Mouse (Mus musculus): ENCODE measurements around the gene Gchfr. TPM values are rescaled to one million over a fixed set of nuclear protein-coding genes. Genes with fewer than 3 reads are reported as not detected.

Gene Gchfr
- polyA plus RNA-seq, 1 experiment from 2014 or later, result 2.9 TPM

GRCm38 (mm10) chr2:119155388-119155787 is 12.2 kb upstream of the Gchfr start:
- Histone ChIP-seq H3K4me2 (ENCODE audit: low read depth, low read length) (no peak overlapping the region; the same call in 1 of the 2 replicates), H3K36me3 (replicated peaks; ENCODE audit: control insufficient read depth, insufficient read depth, low read depth, low read length) (no peaks in the 10 kb centered on the region; the same call in 1 of the 2 replicates), H3K4me1 (ENCODE audit: control insufficient read depth, insufficient read depth, low read length) (no peaks in the 10 kb centered on the region), H3K27ac (replicated peaks; ENCODE audit: low read depth, low read length) (no peak overlapping the region), H3K9me3 (replicated peaks; ENCODE audit: control insufficient read depth, low read length) (no peaks in the 10 kb centered on the region), H3K4me3 (ENCODE audit: low read depth, low read length) (peak overlapping the region; percentile 92; the same call in 1 of the 2 replicates), H3K27me3 (ENCODE audit: control insufficient read depth, insufficient read depth, low read length) (no peaks in the 10 kb centered on the region), H3K9ac (replicated peaks; ENCODE audit: low read length) (no peak overlapping the region)
- DNase-seq (ENCODE audit: low spot score) (no peak), ATAC-seq (replicated peaks; ENCODE audit: insufficient number of reproducible peaks, low FRiP score, low TSS enrichment, low read depth) (no peak)
- WGBS, result 87% methylated on average over 9 of the region's 9 CpGs

- 8% methylated on average over 32 of the region's 34 CpGs for WGBS
- Histone ChIP-seq H3K36me3 (replicated peaks; ENCODE audit: control insufficient read depth, insufficient read depth, low read depth, low read length) (no peaks in the 10 kb centered on the region; the same call in 1 of the 2 replicates), H3K4me1 (ENCODE audit: control insufficient read depth, insufficient read depth, low read length) (no peaks in the 10 kb centered on the region), H3K27me3 (ENCODE audit: control insufficient read depth, insufficient read depth, low read length) (no peaks in the 10 kb centered on the region), H3K27ac (replicated peaks; ENCODE audit: low read depth, low read length) (0 out of 2 replicates have a peak overlapping the region, but pooled peaks have one; percentile 54), H3K4me3 (ENCODE audit: low read depth, low read length) (peak overlapping the region; percentile 92), H3K9me3 (replicated peaks; ENCODE audit: control insufficient read depth, low read length) (no peaks in the 10 kb centered on the region), H3K9ac (replicated peaks; ENCODE audit: low read length) (peak overlapping the region; percentile 82), H3K4me2 (ENCODE audit: low read depth, low read length) (peak overlapping the region; percentile 85)
- DNase-seq (ENCODE audit: low spot score) (no peak), ATAC-seq (replicated peaks; ENCODE audit: insufficient number of reproducible peaks, low FRiP score, low TSS enrichment, low read depth) (peak; percentile 53)
Observed at GRCm38 (mm10) chr2:119156081-119156680, 11.4 kb upstream of the Gchfr start.

- H3K27me3 ChIP-seq (ENCODE audit: control insufficient read depth, insufficient read depth, low read length), result no peaks in the 10 kb centered on the region
- H3K9ac ChIP-seq (replicated peaks; ENCODE audit: low read length), result peak within 1 kb of the TSS; percentile 82
- peak within 1 kb of the TSS; percentile 85 for H3K4me2 ChIP-seq (ENCODE audit: low read depth, low read length)
- H3K4me1 ChIP-seq (ENCODE audit: control insufficient read depth, insufficient read depth, low read length), result no peaks in the 10 kb centered on the region
- DNase-seq (ENCODE audit: low spot score) (peak; percentile 97), ATAC-seq (replicated peaks; ENCODE audit: insufficient number of reproducible peaks, low FRiP score, low TSS enrichment, low read depth) (peak; percentile 86)
- under 1% methylated on average over 57 of the region's 57 CpGs for WGBS
- 0 out of 2 replicates have a peak within 1 kb of the TSS, but pooled peaks have one; percentile 56 for H3K27ac ChIP-seq (replicated peaks; ENCODE audit: low read depth, low read length)
- no peaks in the 10 kb centered on the region for H3K9me3 ChIP-seq (replicated peaks; ENCODE audit: control insufficient read depth, low read length)
- H3K4me3 ChIP-seq (ENCODE audit: low read depth, low read length), result peak within 1 kb of the TSS; percentile 92
- H3K36me3 ChIP-seq (replicated peaks; ENCODE audit: control insufficient read depth, insufficient read depth, low read depth, low read length), result no peaks in the 10 kb centered on the region; the same call in 1 of the 2 replicates
Observed at GRCm38 (mm10) chr2:119156681-119157572, 10.6 kb upstream of the Gchfr start, which contains the start of gene Rmdn3. Gene Rmdn3, minus strand, starts transcription at chr2:119157034.

DNA sequence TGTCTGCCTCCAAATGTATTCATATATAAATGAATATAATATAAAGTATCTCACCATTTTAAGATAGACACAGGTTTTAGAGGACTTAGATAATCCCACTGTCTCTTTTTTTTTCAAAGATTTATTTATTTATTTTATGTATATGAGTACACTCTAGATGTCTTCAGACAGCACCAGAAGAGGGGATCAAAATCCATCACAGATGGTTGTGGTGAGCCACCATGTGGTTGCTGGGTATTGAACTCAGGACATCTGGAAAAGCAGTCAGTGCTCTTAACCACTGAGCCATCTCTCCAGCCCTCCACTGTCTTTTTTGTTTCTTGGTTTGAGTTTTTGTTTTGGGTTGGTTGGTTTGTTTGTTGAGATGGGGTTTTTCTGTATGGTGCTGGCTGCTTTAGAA is 9.7 kb upstream of the Gchfr start:
- no peaks in the 10 kb centered on the region for H3K4me1 ChIP-seq (ENCODE audit: control insufficient read depth, insufficient read depth, low read length)
- H3K9me3 ChIP-seq (replicated peaks; ENCODE audit: control insufficient read depth, low read length), result no peaks in the 10 kb centered on the region
- H3K9ac ChIP-seq (replicated peaks; ENCODE audit: low read length), result no peak overlapping the region
- no peak overlapping the region for H3K4me2 ChIP-seq (ENCODE audit: low read depth, low read length)
- ATAC-seq (replicated peaks; ENCODE audit: insufficient number of reproducible peaks, low FRiP score, low TSS enrichment, low read depth) (no peak), DNase-seq (ENCODE audit: low spot score) (no peak)
- no peak overlapping the region for H3K4me3 ChIP-seq (ENCODE audit: low read depth, low read length)
- H3K36me3 ChIP-seq (replicated peaks; ENCODE audit: control insufficient read depth, insufficient read depth, low read depth, low read length), result no peaks in the 10 kb centered on the region
- H3K27ac ChIP-seq (replicated peaks; ENCODE audit: low read depth, low read length), result no peak overlapping the region
- H3K27me3 ChIP-seq (ENCODE audit: control insufficient read depth, insufficient read depth, low read length), result no peaks in the 10 kb centered on the region

DNA sequence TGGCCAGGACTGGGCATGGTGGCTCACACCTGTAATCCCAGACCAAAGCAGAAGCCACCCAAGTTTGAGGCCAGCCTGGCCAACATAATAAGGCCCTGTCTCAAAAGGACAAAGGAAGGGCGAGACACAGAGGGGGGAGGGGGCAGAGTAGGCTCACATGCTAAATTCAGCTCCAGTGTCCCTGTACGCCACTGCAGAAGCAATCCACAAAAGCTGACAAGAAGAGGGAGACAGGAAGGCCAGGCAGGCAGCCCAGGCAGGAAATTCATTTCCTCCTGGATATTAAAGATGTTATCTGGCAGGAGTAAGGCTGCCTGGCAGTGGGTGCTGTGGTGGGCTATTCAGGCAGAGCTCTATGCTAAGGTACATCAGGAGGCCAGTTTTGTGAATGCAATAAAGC is 6.3 kb upstream of the Gchfr start:
- ATAC-seq (replicated peaks; ENCODE audit: insufficient number of reproducible peaks, low FRiP score, low TSS enrichment, low read depth), result no peak
- Histone ChIP-seq H3K9me3 (replicated peaks; ENCODE audit: control insufficient read depth, low read length) (no peaks in the 10 kb centered on the region), H3K36me3 (replicated peaks; ENCODE audit: control insufficient read depth, insufficient read depth, low read depth, low read length) (no peaks in the 10 kb centered on the region), H3K4me3 (ENCODE audit: low read depth, low read length) (no peak overlapping the region), H3K4me2 (ENCODE audit: low read depth, low read length) (no peak overlapping the region), H3K27ac (replicated peaks; ENCODE audit: low read depth, low read length) (no peak overlapping the region), H3K4me1 (ENCODE audit: control insufficient read depth, insufficient read depth, low read length) (no peaks in the 10 kb centered on the region), H3K27me3 (ENCODE audit: control insufficient read depth, insufficient read depth, low read length) (no peaks in the 10 kb centered on the region), H3K9ac (replicated peaks; ENCODE audit: low read length) (no peak overlapping the region)
- WGBS, result 41% methylated on average over 2 of the region's 2 CpGs
- DNase-seq (ENCODE audit: low spot score), result no peak

DNA sequence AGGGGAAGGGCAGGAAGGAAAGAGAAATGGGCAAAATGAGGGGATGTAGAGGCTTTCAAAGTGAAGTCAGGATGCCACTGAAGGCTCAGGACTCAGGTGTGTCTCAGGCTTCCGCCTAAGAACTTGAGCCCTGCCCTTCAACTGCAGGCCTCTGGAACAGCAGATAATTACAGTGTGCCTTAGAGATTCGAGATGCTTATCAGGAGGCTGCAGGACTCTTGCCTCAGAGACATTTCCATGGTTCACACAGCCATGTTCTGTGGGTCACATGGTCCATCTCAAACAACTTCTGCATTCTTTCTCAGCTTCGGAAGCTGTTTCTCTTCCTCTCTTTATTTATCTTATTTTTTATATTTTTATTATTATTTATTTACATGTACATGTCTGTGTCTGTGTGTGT is 4.4 kb upstream of the Gchfr start:
- H3K9me3 ChIP-seq (replicated peaks; ENCODE audit: control insufficient read depth, low read length), result no peaks in the 10 kb centered on the region
- H3K27me3 ChIP-seq (ENCODE audit: control insufficient read depth, insufficient read depth, low read length), result peaks cover 5% of the 10 kb centered on the region
- DNase-seq (ENCODE audit: low spot score) (no peak), ATAC-seq (replicated peaks; ENCODE audit: insufficient number of reproducible peaks, low FRiP score, low TSS enrichment, low read depth) (no peak)
- H3K27ac ChIP-seq (replicated peaks; ENCODE audit: low read depth, low read length), result no peak overlapping the region
- no peak overlapping the region for H3K4me2 ChIP-seq (ENCODE audit: low read depth, low read length)
- no peak overlapping the region for H3K9ac ChIP-seq (replicated peaks; ENCODE audit: low read length)
- no peaks in the 10 kb centered on the region for H3K36me3 ChIP-seq (replicated peaks; ENCODE audit: control insufficient read depth, insufficient read depth, low read depth, low read length)
- WGBS, result 58% methylated on average over 3 of the region's 3 CpGs
- H3K4me3 ChIP-seq (ENCODE audit: low read depth, low read length), result no peak overlapping the region
- H3K4me1 ChIP-seq (ENCODE audit: control insufficient read depth, insufficient read depth, low read length), result peaks cover 5% of the 10 kb centered on the region; the same call in 1 of the 2 replicates

DNA sequence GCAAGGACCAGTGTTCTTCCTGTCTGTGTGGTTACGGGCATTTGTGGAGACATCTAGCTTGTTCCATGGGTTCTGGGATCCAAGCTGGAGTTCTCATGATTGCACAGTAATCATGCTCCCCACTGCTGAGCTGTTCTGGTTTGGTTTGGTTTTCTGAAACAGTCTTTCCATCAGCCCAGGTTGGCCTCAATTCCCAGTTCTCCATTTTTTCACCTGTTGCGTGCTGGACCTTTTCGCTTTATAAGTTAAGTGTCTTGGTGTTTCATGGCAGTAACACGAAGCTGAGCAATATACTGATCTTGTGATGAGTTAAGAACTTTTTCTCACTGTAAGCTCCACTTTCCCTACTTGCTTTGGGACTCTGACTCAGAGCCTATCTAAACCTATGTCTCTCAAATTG is 3.6 kb upstream of the Gchfr start:
- H3K9ac ChIP-seq (replicated peaks; ENCODE audit: low read length), result no peak overlapping the region
- no peak overlapping the region for H3K4me3 ChIP-seq (ENCODE audit: low read depth, low read length)
- DNase-seq (ENCODE audit: low spot score), result no peak
- H3K27ac ChIP-seq (replicated peaks; ENCODE audit: low read depth, low read length), result no peak overlapping the region
- no peaks in the 10 kb centered on the region for H3K36me3 ChIP-seq (replicated peaks; ENCODE audit: control insufficient read depth, insufficient read depth, low read depth, low read length)
- H3K4me2 ChIP-seq (ENCODE audit: low read depth, low read length), result no peak overlapping the region
- H3K9me3 ChIP-seq (replicated peaks; ENCODE audit: control insufficient read depth, low read length), result no peaks in the 10 kb centered on the region
- no peak for ATAC-seq (replicated peaks; ENCODE audit: insufficient number of reproducible peaks, low FRiP score, low TSS enrichment, low read depth)
- WGBS, result 82% methylated on average over 4 of the region's 4 CpGs
- peaks cover 6% of the 10 kb centered on the region for H3K27me3 ChIP-seq (ENCODE audit: control insufficient read depth, insufficient read depth, low read length)
- H3K4me1 ChIP-seq (ENCODE audit: control insufficient read depth, insufficient read depth, low read length), result peaks cover 5% of the 10 kb centered on the region; the same call in 1 of the 2 replicates

GRCm38 (mm10) chr2:119165401-119165800 is 2.2 kb upstream of the Gchfr start:
- no peaks in the 10 kb centered on the region for H3K9me3 ChIP-seq (replicated peaks; ENCODE audit: control insufficient read depth, low read length)
- peaks cover 5% of the 10 kb centered on the region; the same call in 1 of the 2 replicates for H3K4me1 ChIP-seq (ENCODE audit: control insufficient read depth, insufficient read depth, low read length)
- no peak for ATAC-seq (replicated peaks; ENCODE audit: insufficient number of reproducible peaks, low FRiP score, low TSS enrichment, low read depth)
- H3K4me3 ChIP-seq (ENCODE audit: low read depth, low read length), result no peak overlapping the region
- no peak overlapping the region for H3K4me2 ChIP-seq (ENCODE audit: low read depth, low read length)
- no peak overlapping the region for H3K9ac ChIP-seq (replicated peaks; ENCODE audit: low read length)
- H3K27ac ChIP-seq (replicated peaks; ENCODE audit: low read depth, low read length), result no peak overlapping the region
- DNase-seq (ENCODE audit: low spot score), result no peak
- H3K27me3 ChIP-seq (ENCODE audit: control insufficient read depth, insufficient read depth, low read length), result peaks cover 6% of the 10 kb centered on the region
- no peaks in the 10 kb centered on the region for H3K36me3 ChIP-seq (replicated peaks; ENCODE audit: control insufficient read depth, insufficient read depth, low read depth, low read length)

All from embryonic facial prominence, embryonic 11.5 days (tissue).